Mouse (Mus musculus): Measurements from ENCODE around the gene Ikzf2. TPM values are rescaled to one million over a fixed set of nuclear protein-coding genes. Genes with fewer than 3 reads are reported as not detected.

Gene Ikzf2
- polyA plus RNA-seq, 2 experiments: 2.6 to 4.6 TPM

- H3K4me1 ChIP-seq (ENCODE audit: control insufficient read depth, insufficient read depth, low read length): peaks cover 19% of the 10 kb centered on the region
- no peak overlapping the region for H3K9ac ChIP-seq (ENCODE audit: low read depth, low read length, severe bottlenecking)
- WGBS: 64% methylated on average over 4 of the region's 4 CpGs
- H3K9me3 ChIP-seq (ENCODE audit: control insufficient read depth, low read length): no peaks in the 10 kb centered on the region
- no peak for TF ChIP-seq POLR2A (IDR thresholded peaks at IDR 0.05; ENCODE audit: borderline replicate concordance, extremely low read depth, insufficient read depth, insufficient read length)
- H3K36me3 ChIP-seq (ENCODE audit: control insufficient read depth, insufficient read depth, low read length): no peaks in the 10 kb centered on the region
- no peak overlapping the region for H3K4me3 ChIP-seq (replicated peaks; ENCODE audit: low read length)
- ATAC-seq (ENCODE audit: low FRiP score, low read depth): peak; percentile 44
- H3K27me3 ChIP-seq (ENCODE audit: control insufficient read depth, insufficient read depth, low read length): no peaks in the 10 kb centered on the region
- H3K4me2 ChIP-seq (replicated peaks; ENCODE audit: low read depth, low read length, severe bottlenecking): no peak overlapping the region
- no peak for DNase-seq (ENCODE audit: low spot score)
- H3K27ac ChIP-seq (replicated peaks; ENCODE audit: low read depth, low read length): 0 out of 2 replicates have a peak overlapping the region, but pooled peaks have one; percentile 11
These were observed 75.8 kb downstream of the Ikzf2 start for GRCm38 (mm10) chr1:69611204-69611725.

- no peaks in the 10 kb centered on the region for H3K9me3 ChIP-seq (ENCODE audit: control insufficient read depth, low read length)
- no peaks in the 10 kb centered on the region for H3K36me3 ChIP-seq (ENCODE audit: control insufficient read depth, insufficient read depth, low read length)
- ATAC-seq (ENCODE audit: low FRiP score, low read depth) (peak; percentile 30), DNase-seq (ENCODE audit: low spot score) (peak; percentile 15)
- no peak overlapping the region for H3K9ac ChIP-seq (ENCODE audit: low read depth, low read length, severe bottlenecking)
- H3K27ac ChIP-seq (replicated peaks; ENCODE audit: low read depth, low read length): 0 out of 2 replicates have a peak overlapping the region, but pooled peaks have one; percentile 11
- no peak overlapping the region for H3K4me3 ChIP-seq (replicated peaks; ENCODE audit: low read length)
- no peak overlapping the region for H3K4me2 ChIP-seq (replicated peaks; ENCODE audit: low read depth, low read length, severe bottlenecking)
- no peak for TF ChIP-seq POLR2A (IDR thresholded peaks at IDR 0.05; ENCODE audit: borderline replicate concordance, extremely low read depth, insufficient read depth, insufficient read length)
- H3K4me1 ChIP-seq (ENCODE audit: control insufficient read depth, insufficient read depth, low read length): peaks cover 19% of the 10 kb centered on the region
- no peaks in the 10 kb centered on the region for H3K27me3 ChIP-seq (ENCODE audit: control insufficient read depth, insufficient read depth, low read length)
- WGBS: 37% methylated on average over 7 of the region's 7 CpGs
These were observed 76.3 kb downstream of the Ikzf2 start for GRCm38 (mm10) chr1:69610791-69611190.

- Histone ChIP-seq H3K9me3 (ENCODE audit: control insufficient read depth, low read length) (no peaks in the 10 kb centered on the region), H3K4me1 (ENCODE audit: control insufficient read depth, insufficient read depth, low read length) (peaks cover 19% of the 10 kb centered on the region), H3K4me2 (replicated peaks; ENCODE audit: low read depth, low read length, severe bottlenecking) (no peak overlapping the region), H3K36me3 (ENCODE audit: control insufficient read depth, insufficient read depth, low read length) (no peaks in the 10 kb centered on the region), H3K27me3 (ENCODE audit: control insufficient read depth, insufficient read depth, low read length) (no peaks in the 10 kb centered on the region), H3K9ac (ENCODE audit: low read depth, low read length, severe bottlenecking) (no peak overlapping the region), H3K4me3 (replicated peaks; ENCODE audit: low read length) (no peak overlapping the region), H3K27ac (replicated peaks; ENCODE audit: low read depth, low read length) (no peak overlapping the region)
- DNase-seq (ENCODE audit: low spot score): no peak
- ATAC-seq (ENCODE audit: low FRiP score, low read depth): no peak
- WGBS: 82% methylated on average over 5 of the region's 5 CpGs
- TF ChIP-seq POLR2A (IDR thresholded peaks at IDR 0.05; ENCODE audit: borderline replicate concordance, extremely low read depth, insufficient read depth, insufficient read length): no peak
These were observed 78.2 kb downstream of the Ikzf2 start for GRCm38 (mm10) chr1:69608846-69609245.

- DNase-seq (ENCODE audit: low spot score) (no peak), ATAC-seq (ENCODE audit: low FRiP score, low read depth) (no peak)
- H3K27ac ChIP-seq (replicated peaks; ENCODE audit: low read depth, low read length): no peak overlapping the region
- peaks cover 19% of the 10 kb centered on the region for H3K4me1 ChIP-seq (ENCODE audit: control insufficient read depth, insufficient read depth, low read length)
- 67% methylated on average over 1 of the region's 1 CpGs for WGBS
- TF ChIP-seq POLR2A (IDR thresholded peaks at IDR 0.05; ENCODE audit: borderline replicate concordance, extremely low read depth, insufficient read depth, insufficient read length): no peak
- no peak overlapping the region for H3K4me2 ChIP-seq (replicated peaks; ENCODE audit: low read depth, low read length, severe bottlenecking)
- no peak overlapping the region for H3K9ac ChIP-seq (ENCODE audit: low read depth, low read length, severe bottlenecking)
- no peaks in the 10 kb centered on the region for H3K36me3 ChIP-seq (ENCODE audit: control insufficient read depth, insufficient read depth, low read length)
- H3K27me3 ChIP-seq (ENCODE audit: control insufficient read depth, insufficient read depth, low read length): no peaks in the 10 kb centered on the region
- H3K4me3 ChIP-seq (replicated peaks; ENCODE audit: low read length): no peak overlapping the region
- H3K9me3 ChIP-seq (ENCODE audit: control insufficient read depth, low read length): no peaks in the 10 kb centered on the region
These were observed 80.2 kb downstream of the Ikzf2 start for GRCm38 (mm10) chr1:69606844-69607243.

GRCm38 (mm10) chr1:69604213-69604612, 82.8 kb downstream of the Ikzf2 start:
- Histone ChIP-seq H3K4me2 (replicated peaks; ENCODE audit: low read depth, low read length, severe bottlenecking) (no peak overlapping the region), H3K4me3 (replicated peaks; ENCODE audit: low read length) (no peak overlapping the region), H3K4me1 (ENCODE audit: control insufficient read depth, insufficient read depth, low read length) (0 out of 2 replicates have a peak, but pooled peaks cover 5% of the 10 kb centered on the region), H3K27ac (replicated peaks; ENCODE audit: low read depth, low read length) (no peak overlapping the region), H3K9me3 (ENCODE audit: control insufficient read depth, low read length) (no peaks in the 10 kb centered on the region), H3K36me3 (ENCODE audit: control insufficient read depth, insufficient read depth, low read length) (no peaks in the 10 kb centered on the region), H3K27me3 (ENCODE audit: control insufficient read depth, insufficient read depth, low read length) (no peaks in the 10 kb centered on the region), H3K9ac (ENCODE audit: low read depth, low read length, severe bottlenecking) (no peak overlapping the region)
- DNase-seq (ENCODE audit: low spot score) (no peak), ATAC-seq (ENCODE audit: low FRiP score, low read depth) (no peak)
- WGBS: 54% methylated on average over 3 of the region's 3 CpGs
- no peak for TF ChIP-seq POLR2A (IDR thresholded peaks at IDR 0.05; ENCODE audit: borderline replicate concordance, extremely low read depth, insufficient read depth, insufficient read length)

All from limb, embryonic 14.5 days (tissue).